Mouse (Mus musculus): ENCODE data around the gene Tmem28. TPM values are rescaled to one million over a fixed set of nuclear protein-coding genes. Genes with fewer than 3 reads are reported as not detected.

Tmem28 gene
- not detected for total RNA-seq (2021)

GRCm38 (mm10) chrX:99820790-99821395, at the start of gene Tmem28:
Gene Tmem28, plus strand, starts transcription at chrX:99821021.
- intact Hi-C loops (cut with DNase I) = no loop called here
- no peak for DNase-seq

GRCm38 (mm10) chrX:99780308-99780707, 40.5 kb upstream of the Tmem28 start:
- no peak for DNase-seq
- intact Hi-C loops (cut with DNase I) = loop anchor here (10.0 kb wide), 1 partner anchor 1594 kb away; the partner anchor contains the start of gene Gjb1

- peak; percentile 12 to 14 for DNase-seq
- intact Hi-C loops (cut with DNase I) = loop anchor here (2.0 kb wide), 1 partner anchor 672 kb away; no protein-coding TSS in a partner anchor
Observed at GRCm38 (mm10) chrX:99808375-99808774, 12.4 kb upstream of the Tmem28 start.

- intact Hi-C loops (cut with DNase I) = no loop called here
- peak; percentile 24 to 39 for DNase-seq
Observed at GRCm38 (mm10) chrX:99819395-99819935, 1.4 kb upstream of the Tmem28 start.

- DNase-seq = peak in 1 of 2 experiments; percentile 2
- intact Hi-C loops (cut with DNase I) = no loop called here
Observed at GRCm38 (mm10) chrX:99819936-99820789, 658 bp upstream of the Tmem28 start.

- intact Hi-C loops (cut with DNase I) = no loop called here
- DNase-seq = no peak
Observed at GRCm38 (mm10) chrX:99842090-99842489, 21.3 kb downstream of the Tmem28 start.

- peak; percentile 72 to 74 for DNase-seq
- intact Hi-C loops (cut with DNase I) = loop anchor here (1.0 kb wide), 3 partner anchors 123 to 626 kb away; no protein-coding TSS in a partner anchor
Observed at GRCm38 (mm10) chrX:99853261-99853741, 32.5 kb downstream of the Tmem28 start.

GRCm38 (mm10) chrX:99853834-99854233, 33.0 kb downstream of the Tmem28 start:
- no peak for DNase-seq
- intact Hi-C loops (cut with DNase I) = loop anchor here (1.0 kb wide), 3 partner anchors 122 to 625 kb away; no protein-coding TSS in a partner anchor

GRCm38 (mm10) chrX:99872228-99872627, 51.4 kb downstream of the Tmem28 start:
- intact Hi-C loops (cut with DNase I) = no loop called here
- no peak for DNase-seq

GRCm38 (mm10) chrX:99872632-99873201, 51.9 kb downstream of the Tmem28 start:
- intact Hi-C loops (cut with DNase I) = no loop called here

GRCm38 (mm10) chrX:99873259-99873919, 52.6 kb downstream of the Tmem28 start:
- intact Hi-C loops (cut with DNase I) = no loop called here
- DNase-seq = no peak

More at GRCm38 (mm10) chrX:99872632-99873201, 51.9 kb downstream of the Tmem28 start:
- no peak for DNase-seq

- DNase-seq = no peak
- intact Hi-C loops (cut with DNase I) = no loop called here
Observed at GRCm38 (mm10) chrX:99873920-99874296, 53.1 kb downstream of the Tmem28 start.

GRCm38 (mm10) chrX:99876781-99877180, 56.0 kb downstream of the Tmem28 start:
- intact Hi-C loops (cut with DNase I) = no loop called here
- DNase-seq = no peak

GRCm38 (mm10) chrX:99883396-99883795, 62.6 kb downstream of the Tmem28 start:
- DNase-seq = no peak
- intact Hi-C loops (cut with DNase I) = no loop called here

Other genes with a start within 250 kb of the Tmem28 start
- 1 to 10 TPM; 1.5 to 2.0 TPM for gene Eda, start 154.6 kb downstream of the Tmem28 start, total RNA-seq (2021)